Mouse (Mus musculus) urinary bladder, postnatal 14 days (tissue): ENCODE data around the gene Efcab9.

Experiments used
- DNase-seq: peaks from one replicate; pipeline ENCODE4 v3.0.0; 2021; ENCODE audit warnings: low spot score

Gene Efcab9

GRCm38 (mm10) chr11:32531871-32532764, at the start of gene Efcab9:
Gene Efcab9, minus strand, starts transcription at chr11:32532081.
- no peak for DNase-seq

- no peak for DNase-seq
Observed at GRCm38 (mm10) chr11:32581031-32581430, 49.1 kb upstream of the Efcab9 start.

GRCm38 (mm10) chr11:32580305-32580947, 48.5 kb upstream of the Efcab9 start:
- no peak for DNase-seq

- DNase-seq = no peak
Observed at GRCm38 (mm10) chr11:32576760-32577050, 44.8 kb upstream of the Efcab9 start.

GRCm38 (mm10) chr11:32575964-32576759, 44.3 kb upstream of the Efcab9 start:
- DNase-seq = no peak

GRCm38 (mm10) chr11:32573669-32574068, 41.8 kb upstream of the Efcab9 start:
- DNase-seq = no peak

GRCm38 (mm10) chr11:32571103-32571502, 39.2 kb upstream of the Efcab9 start:
- no peak for DNase-seq

GRCm38 (mm10) chr11:32568637-32569293, 36.9 kb upstream of the Efcab9 start:
- no peak for DNase-seq

- DNase-seq = no peak
Observed at GRCm38 (mm10) chr11:32568060-32568459, 36.2 kb upstream of the Efcab9 start.

- DNase-seq = no peak
Observed at GRCm38 (mm10) chr11:32567000-32567855, 35.3 kb upstream of the Efcab9 start.

- DNase-seq = no peak
Observed at GRCm38 (mm10) chr11:32566184-32566583, 34.3 kb upstream of the Efcab9 start.

- DNase-seq = no peak
Observed at GRCm38 (mm10) chr11:32565088-32565487, 33.2 kb upstream of the Efcab9 start.

GRCm38 (mm10) chr11:32564629-32565028, 32.7 kb upstream of the Efcab9 start:
- DNase-seq = no peak

GRCm38 (mm10) chr11:32563660-32564059, 31.8 kb upstream of the Efcab9 start:
- DNase-seq = no peak

GRCm38 (mm10) chr11:32562706-32563105, 30.8 kb upstream of the Efcab9 start:
- DNase-seq = no peak

- DNase-seq = no peak
Observed at GRCm38 (mm10) chr11:32561465-32562355, 29.8 kb upstream of the Efcab9 start.

- DNase-seq = no peak
Observed at GRCm38 (mm10) chr11:32560015-32560770, 28.3 kb upstream of the Efcab9 start.

- DNase-seq = no peak
Observed at GRCm38 (mm10) chr11:32558677-32559076, 26.8 kb upstream of the Efcab9 start.

- DNase-seq = no peak
Observed at GRCm38 (mm10) chr11:32558026-32558425, 26.1 kb upstream of the Efcab9 start.
